Mouse (Mus musculus) right cerebral cortex, postnatal 4 days (tissue): Measurements from ENCODE around the gene Chac1.

Experiments
- DNase-seq: peaks from one replicate; pipeline ENCODE4 v3.0.0-alpha.2; 2022

Gene Chac1

DNA sequence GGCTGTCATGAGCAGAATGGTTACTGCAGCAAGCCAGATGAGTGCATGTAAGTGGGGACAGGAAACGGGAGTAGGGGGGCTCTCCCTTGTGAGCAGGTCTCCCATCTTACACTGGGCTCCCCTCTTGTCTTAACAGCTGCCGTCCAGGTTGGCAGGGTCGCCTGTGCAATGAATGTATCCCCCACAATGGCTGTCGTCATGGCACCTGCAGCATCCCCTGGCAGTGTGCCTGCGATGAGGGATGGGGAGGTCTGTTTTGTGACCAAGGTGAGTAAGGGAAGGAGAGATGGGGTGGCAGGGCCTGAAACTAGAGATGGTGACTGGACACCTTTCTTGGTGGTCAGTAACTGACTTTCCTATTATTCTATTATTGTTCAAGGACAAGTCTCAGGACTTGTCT is 22.5 kb upstream of the Chac1 start:
- no peak for DNase-seq

DNA sequence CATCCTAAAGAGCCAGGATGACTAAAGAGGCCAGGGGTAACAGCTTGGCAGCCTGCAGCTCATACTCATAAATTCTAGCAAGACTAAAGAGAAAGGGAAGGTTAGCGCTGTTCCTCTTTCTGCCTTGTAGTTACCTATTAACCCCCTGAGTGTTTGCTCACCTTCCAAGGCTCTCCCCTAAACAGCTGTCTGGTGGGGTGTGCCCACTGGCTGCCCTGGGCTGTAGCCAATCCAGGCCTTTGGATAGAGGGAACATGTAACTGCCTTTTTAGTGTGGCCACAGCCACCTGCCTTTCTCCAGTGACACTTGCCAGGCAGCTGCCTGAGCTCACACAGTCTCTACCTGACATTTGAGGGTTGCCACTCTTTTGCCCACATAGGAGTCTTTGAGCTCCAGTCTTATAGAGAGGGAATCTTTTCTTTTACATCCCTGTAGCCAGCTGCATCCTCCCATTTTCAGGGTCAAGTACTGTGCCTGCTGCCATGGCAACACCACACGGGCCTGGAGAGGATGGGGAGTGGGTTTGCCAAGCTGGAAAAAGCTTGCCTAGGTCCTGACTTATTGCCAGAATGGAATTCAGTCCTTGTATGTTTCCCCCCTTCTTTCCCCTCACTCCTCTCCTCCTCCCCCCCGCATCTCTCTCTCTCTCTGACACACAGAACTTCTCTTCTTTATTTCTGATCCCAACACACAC is 21.8 kb upstream of the Chac1 start:
- no peak for DNase-seq

DNA sequence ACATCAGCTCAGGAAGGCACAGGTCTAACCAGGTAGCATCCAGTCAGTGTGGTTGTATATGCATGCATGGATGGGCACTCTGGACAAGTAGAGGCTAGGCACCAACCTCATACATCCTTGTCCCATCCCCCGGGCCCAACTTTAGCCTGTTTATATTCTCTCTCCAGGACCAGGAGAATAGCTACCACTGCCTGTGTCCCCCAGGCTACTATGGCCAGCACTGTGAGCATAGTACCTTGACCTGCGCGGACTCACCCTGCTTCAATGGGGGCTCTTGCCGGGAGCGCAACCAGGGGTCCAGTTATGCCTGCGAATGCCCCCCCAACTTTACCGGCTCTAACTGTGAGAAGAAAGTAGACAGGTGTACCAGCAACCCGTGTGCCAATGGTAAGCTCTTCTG is 20.2 kb upstream of the Chac1 start:
- DNase-seq = no peak

DNA sequence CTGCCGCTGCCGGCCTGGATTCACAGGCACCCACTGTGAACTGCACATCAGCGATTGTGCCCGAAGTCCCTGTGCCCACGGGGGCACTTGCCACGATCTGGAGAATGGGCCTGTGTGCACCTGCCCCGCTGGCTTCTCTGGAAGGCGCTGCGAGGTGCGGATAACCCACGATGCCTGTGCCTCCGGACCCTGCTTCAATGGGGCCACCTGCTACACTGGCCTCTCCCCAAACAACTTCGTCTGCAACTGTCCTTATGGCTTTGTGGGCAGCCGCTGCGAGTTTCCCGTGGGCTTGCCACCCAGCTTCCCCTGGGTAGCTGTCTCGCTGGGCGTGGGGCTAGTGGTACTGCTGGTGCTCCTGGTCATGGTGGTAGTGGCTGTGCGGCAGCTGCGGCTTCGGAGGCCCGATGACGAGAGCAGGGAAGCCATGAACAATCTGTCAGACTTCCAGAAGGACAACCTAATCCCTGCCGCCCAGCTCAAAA is 18.8 kb upstream of the Chac1 start:
- no peak for DNase-seq

DNA sequence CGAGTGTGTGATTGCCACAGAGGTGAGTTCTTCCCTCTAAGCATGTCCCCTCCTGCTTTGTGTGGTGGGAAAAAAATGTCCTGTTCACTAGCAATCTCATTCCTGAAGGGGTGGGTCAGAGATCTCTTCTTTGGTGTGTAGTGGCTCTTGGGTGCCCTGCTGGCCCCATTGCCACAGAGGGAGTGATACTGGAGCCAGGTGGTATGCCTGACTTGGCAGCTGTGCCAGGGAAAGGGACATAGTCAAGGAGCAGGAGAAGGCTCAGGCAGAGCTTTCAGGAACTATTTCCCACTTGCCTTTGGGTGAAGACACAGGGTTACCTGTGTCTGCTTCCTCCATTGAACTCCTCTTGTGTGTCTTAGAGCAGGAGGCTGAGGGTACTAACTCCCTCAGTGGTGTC is 16.9 kb upstream of the Chac1 start:
- DNase-seq = no peak

DNA sequence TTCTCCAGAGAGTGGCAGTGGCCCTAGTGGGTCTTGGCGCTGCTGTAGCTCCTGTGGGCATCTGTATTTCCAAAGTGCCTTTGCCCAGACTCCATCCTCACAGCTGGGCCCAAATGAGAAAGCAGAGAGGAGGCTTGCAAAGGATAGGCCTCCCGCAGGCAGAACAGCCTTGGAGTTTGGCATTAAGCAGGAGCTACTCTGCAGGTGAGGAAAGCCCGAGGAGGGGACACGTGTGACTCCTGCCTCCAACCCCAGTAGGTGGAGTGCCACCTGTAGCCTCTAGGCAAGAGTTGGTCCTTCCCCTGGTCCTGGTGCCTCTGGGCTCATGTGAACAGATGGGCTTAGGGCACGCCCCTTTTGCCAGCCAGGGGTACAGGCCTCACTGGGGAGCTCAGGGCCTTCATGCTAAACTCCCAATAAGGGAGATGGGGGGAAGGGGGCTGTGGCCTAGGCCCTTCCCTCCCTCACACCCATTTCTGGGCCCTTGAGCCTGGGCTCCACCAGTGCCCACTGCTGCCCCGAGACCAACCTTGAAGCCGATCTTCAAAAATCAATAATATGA is 16.0 kb upstream of the Chac1 start:
- DNase-seq = no peak

DNA sequence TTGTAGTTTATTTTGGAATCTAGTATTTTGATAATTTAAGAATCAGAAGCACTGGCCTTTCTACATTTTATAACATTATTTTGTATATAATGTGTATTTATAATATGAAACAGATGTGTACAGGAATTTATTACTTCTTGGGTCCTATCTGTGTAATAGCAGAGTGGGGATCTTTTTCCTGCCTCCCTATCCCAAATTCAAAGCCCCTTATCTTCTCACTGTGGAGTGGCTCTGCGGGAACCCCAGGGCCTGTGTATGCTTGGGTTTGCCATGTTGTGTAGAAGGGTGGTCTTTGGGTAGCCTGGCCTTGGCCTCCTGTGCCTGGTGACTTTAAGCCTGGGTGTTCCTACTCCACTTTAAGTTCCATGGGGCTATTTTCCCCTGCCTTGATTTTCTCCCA is 15.5 kb upstream of the Chac1 start:
- DNase-seq = no peak

DNA sequence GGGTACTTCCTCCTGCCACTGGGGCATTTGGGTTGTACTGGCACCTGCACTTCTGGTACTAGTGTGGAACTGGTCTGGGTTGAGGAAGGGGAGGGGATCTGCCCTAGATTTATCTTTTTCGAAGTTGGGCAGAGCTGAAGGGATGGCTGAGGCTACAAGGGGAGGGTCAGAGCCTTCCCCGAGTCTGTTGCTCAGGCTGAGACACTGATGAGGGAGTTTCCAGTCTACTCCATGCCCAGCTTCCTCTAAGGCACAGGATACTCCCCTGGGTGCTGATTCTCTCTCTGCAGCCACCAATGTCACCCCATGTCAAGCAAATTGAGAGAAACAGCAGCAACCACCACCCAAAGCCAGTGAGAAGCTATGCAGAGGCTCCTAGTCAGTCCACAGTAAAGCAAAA is 15.0 kb upstream of the Chac1 start:
- DNase-seq = no peak

DNA sequence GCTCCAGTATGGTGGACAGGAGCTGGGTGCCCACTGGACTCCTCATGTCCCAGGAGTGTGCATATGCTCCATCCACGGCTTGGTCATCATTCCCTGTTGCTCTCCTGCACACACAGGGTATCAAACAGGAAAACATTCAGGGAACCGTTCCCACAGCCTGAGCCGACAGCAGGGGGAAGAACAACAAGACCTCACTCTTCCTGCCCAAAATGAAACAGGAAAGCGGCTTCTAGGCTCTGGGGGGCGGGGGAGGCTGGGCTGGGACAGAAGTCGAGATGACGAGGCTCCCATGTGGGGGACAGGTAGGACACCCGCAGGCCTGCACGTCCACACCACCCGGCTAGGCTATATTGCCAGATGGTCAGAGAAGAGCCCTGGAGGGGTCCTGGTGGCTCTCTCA is 14.6 kb upstream of the Chac1 start:
- no peak for DNase-seq

DNA sequence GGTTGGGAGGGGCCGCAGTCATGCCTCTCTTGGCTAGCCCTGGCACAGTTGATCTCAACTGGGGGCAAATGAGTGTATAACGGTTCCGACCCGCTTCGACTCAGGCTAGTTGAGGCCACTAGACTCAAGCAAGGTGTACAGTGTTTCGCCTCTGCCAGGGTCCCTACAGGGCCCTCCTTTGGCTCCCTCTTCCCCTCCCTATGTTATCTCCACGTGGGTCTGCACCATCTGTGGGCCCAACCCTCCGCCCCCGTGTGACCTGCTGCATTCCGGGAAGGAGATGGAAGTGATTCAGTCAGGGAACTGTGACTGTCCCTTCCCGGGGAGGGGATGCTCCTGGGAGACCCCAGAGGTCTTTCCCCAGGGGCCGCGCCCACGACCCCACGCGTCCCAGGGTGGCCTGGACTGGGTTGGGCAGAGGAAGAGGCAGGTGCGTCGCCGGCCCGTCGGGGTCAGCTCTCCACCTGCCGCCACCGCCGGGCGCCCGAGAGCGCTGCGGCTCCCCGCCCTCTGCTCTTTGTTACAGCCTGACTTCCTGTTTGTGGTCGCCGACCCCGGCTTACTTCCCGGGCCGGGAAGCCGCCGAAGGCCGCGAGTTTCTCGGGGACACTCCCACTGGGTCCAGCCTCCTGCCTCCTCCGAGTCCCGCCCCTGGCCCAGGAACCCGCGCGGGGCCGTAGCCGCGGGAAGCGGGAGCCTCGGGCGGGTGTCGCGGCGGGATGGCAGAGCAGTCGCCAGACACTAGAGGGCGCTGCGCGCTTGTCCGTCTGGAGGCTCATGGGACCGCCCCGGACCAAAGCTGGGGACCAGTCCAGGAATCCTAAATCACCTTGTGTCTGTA is 13.4 kb upstream of the Chac1 start:
- DNase-seq = peak; percentile 94

DNA sequence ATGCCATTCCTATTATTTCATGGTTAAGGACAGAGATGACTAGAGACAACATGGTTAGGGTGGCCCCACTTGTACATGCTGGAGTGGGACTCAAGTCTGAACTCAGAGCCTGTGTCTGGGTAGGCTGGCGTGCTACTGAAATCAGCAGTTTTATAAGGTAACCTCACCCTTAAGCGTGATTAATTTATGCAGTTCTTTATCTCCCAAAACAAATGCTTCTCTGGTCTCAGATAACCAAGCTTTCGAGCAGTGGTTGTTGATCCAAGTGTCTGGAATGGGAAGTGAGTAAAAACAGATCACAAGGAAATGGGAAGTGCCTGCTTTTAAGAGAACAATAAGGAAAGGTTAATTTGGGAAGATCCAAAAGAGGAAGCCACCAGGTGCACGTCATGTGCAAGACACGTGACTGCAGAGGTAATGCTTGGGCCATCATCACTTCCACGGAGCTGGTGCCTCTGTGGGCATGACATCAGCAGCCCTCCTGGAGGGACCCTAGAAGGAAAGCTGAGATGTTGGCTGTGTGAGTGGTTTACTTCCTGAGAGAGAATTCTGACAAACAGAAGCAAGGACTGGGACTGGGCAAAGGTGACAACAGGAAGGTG is 6.4 kb upstream of the Chac1 start:
- no peak for DNase-seq

DNA sequence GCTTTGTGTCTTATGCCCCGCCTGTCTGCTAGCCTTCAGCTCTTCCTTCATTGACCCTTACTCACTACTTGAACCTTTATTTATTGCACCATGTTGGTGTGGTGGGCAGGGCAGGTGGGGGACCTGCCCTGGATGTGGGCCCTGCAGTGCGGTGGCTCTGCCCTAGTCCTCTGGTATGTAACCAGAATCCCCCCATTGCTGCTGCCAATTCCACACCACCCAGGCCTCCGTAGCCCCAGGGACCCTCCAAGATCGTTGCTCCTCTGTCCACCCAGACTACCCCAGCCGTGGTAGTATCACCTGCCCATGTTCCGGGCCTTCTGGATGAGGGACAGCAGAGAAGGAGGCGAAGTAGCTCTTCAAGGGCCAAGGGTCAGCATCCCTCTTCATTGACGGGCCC is 2.7 kb downstream of the Chac1 start:
- no peak for DNase-seq

DNA sequence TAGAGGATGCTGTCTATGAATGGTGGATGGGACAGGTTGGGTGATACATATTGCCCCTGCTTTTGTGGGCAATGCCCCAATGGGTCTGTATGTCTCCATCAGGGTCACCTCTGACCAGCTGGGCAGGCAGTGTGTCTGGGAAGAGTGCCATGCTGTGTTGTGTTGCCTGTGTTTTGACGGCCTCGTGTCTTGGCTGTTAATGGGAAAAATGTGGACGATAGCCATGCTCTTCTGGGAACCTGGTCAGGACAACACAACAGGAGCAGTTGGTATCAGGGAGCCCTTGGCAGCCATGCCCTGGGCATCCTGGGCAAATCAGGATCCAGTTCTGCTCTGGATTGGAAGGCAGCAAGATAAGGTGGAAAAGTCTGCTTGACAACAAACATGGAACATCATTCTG is 4.1 kb downstream of the Chac1 start:
- DNase-seq = no peak

DNA sequence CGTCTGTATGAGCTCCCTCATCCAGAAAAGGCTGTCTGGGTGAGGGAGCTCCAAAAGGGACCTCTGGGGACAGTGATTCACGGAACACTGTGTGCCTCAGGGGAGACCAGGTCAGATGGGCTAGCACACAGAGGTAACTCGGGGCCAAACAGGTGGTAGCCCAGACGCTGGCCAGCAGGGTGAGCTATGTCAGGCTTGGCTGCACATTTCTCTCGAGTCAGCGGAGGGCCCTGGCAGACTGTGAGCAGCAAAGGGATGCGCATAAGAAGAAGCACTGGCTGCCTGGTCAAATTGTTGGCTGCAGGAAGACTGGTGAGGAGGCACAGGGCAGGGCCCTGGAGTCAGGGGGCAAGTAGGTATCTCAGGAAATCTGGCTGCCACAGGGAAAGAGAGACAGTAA is 4.6 kb downstream of the Chac1 start:
- DNase-seq = no peak

DNA sequence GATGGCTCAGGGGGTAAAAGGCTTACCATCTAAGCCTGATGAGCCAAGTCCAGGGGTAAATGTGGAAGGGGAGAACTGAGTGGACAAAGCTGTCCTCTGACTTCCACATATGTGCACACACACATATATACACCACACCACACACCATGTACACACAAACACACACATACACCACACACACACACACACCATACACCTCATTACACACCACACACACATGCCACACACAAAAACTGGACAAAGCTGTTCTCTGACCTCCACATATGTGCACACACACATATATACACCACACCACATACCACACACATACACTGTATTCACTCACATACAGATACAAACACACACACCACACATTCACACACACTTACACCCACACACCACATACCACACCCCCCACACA is 5.3 kb downstream of the Chac1 start:
- DNase-seq = no peak

DNA sequence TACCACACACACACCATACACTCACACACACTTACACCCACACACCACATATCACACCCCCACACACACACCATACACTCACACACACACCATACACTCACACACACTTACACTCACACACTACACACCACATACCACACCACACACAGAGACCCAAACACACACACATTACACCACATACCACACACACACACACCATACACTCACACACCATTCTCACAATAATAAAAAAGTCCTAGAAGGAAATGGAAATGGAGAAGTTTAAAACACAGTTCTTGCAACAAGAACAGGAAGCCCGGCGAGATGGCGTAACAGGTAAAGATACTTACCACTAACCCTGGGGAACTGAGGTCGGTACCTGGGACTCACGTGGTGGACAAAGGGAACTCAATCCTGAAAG is 5.8 kb downstream of the Chac1 start:
- no peak for DNase-seq

DNA sequence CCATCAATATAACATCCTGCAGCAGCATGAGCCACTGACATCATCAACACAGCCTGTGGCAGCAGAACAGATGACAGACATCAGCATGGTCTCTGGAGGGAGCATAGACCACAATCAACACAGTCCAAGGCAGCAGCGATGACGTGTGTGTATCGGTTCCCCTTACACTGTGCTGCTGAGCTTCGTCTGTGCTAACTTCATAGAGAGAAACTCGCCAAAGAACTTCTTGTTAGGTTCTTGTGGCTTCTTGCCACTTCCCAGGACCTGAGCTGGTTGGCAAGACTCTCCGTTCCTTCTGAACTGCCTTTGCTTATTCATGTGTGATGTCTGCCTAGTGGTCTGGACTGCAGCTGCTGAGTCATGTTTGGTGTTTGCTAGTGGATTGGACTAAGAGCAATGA is 7.2 kb downstream of the Chac1 start:
- DNase-seq = no peak

DNA sequence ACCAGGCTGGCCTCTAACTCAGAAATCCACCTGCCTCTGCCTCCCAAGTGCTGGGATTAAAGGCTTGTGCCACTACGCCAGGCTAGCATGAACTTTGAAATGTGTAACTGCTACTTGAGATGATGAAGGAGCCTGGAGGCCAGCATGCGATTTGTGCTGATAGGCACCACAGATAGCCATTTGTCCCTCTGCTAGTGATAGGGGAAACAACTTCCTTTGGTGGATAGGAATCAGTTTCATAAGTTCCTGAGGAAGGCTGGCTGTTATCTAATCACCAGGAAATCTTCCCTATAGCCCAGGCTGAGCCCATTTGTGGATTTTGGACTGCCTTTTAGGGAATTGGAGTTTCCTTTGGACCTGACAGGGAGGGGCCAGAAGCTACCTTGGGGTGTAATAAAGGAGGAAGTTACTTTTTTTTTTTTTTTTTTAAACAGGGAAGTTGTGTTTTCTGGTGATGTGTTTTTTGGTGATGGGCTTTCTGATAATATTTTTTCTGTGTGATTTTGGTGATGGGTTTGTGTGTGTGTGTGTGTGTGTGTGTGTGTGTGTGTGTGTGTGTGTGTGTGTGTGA is 8.8 kb downstream of the Chac1 start:
- DNase-seq = no peak

DNA sequence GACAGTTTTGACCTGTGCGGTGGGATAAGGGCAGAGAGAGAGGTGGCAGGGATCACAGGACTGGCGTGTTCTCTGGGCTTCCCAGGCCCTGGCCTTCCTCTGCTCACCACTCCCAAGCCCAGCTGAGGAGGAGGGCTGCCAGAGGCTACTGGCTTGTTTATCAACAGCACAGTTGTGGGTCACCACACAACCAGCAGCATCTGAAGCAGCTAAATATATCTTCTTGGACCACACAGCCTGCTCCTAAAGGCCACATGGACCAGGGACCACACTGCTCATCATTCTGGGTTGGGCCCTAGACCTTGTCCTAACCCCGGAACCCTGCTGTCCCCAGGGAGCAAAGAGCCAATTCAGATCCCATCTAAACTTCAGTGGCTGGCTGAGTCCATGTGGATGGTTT is 13.9 kb downstream of the Chac1 start:
- DNase-seq = no peak

DNA sequence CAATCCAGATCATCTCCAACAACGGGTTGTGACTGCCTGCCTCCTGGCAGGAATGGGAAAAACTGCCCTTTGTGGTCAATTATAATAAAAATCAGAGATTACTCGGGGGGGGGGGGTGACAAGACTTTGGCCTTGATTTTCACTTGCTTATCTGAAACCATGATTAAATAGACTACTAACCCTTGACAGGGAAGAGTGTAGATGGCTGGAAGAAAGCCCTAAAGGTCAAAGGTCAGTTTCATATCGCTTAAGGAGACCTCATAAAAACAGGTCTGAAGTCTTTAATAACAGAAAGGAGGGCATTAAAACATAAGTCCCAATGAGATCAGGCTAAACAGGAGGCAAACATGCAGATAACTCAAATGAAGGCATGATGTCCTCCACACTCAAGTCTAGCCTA is 16.3 kb downstream of the Chac1 start:
- no peak for DNase-seq

DNA sequence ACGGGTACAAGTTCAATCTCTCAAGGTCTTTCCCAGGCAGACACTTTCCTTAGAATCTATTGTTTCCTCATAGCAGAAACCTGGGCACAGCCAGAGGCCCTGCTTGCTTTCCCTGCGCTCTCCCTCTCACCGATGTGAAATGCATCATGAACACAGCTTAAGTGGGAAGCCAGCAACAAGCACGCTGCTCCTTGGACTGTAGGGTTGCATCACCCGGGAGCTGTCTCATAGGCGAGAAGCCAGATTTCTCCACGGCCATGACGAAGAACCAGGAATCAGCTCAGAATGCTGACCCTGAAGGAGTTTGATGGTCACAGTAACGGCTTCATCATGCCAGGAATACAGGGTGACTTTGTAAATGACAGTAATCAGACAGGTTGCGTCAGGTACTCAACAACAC is 19.1 kb downstream of the Chac1 start:
- DNase-seq = no peak

DNA sequence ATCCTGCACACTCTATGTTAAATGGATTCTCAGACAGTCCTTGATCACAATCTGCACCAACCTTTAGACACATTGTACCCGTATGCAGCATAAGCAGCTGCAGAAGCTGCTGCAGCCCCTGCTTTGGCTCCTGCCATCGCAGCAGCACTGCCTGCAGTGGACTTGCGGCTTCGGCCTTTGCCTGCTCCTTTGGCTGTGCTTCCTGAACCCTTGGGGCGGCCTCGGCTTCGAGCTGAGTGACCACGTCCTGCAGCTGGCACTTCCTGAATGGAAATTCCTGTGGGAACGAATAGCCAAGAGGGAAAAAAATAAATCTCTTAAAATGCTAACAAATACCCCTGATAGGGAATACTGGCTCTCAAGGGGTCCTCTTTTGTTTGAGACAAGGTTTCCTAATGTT is 26.3 kb downstream of the Chac1 start:
- no peak for DNase-seq

DNA sequence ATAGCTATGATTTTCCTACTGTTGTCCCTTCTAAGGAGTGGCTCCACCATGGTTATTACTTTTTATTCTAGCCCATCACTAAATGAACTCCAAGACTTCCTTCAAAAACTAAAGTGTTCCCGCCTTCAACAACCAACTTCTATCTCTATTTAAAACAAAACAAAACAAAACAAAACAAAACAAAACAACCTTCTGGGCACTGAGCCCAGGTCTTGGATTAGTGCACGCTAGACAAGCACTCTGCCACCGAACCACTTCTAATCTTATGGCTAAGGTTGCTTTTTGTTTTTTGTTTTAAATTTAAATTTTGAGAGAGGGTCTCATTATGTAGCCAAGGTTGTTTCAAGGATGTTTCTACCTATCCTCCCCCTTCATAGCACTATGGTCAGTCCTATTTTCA is 26.8 kb downstream of the Chac1 start:
- no peak for DNase-seq

DNA sequence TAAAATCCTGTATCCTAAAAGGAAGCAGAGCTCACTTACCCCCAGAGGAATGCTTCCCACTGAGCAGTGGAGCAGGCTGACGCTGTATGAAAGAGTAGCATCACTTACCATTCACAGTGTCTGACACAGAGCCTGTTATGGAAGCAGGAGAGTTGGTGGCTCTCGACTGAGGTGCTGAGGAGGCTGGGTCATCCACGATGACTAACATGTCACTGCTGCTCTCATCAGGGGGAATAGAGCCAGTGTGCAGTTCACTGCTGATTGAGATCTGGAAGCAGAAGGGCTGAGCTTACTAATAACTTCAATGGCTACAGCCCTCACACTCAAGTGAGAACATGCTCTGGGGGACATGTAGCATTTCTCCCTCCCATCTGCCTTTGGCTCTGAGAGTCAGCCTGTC is 28.4 kb downstream of the Chac1 start:
- no peak for DNase-seq
